Mouse (Mus musculus): ENCODE measurements around the gene Tmem255a. TPM values are rescaled to one million over a fixed set of nuclear protein-coding genes. Genes with fewer than 3 reads are reported as not detected.

Gene Tmem255a
- polyA plus RNA-seq, 1 experiment from 2014 or later: 16.2 TPM

- WGBS: 62% methylated on average over 2 of the region's 2 CpGs
- no peak overlapping the region for H3K27ac ChIP-seq (ENCODE audit: low read depth, low read length)
- no peak overlapping the region for H3K4me3 ChIP-seq (ENCODE audit: low read depth, low read length)
- H3K4me2 ChIP-seq: no peak overlapping the region
- DNase-seq (ENCODE audit: low spot score, missing footprints) (no peak), ATAC-seq (ENCODE audit: low FRiP score) (no peak)
- no peak overlapping the region for H3K9ac ChIP-seq (ENCODE audit: low read length)
- no peaks in the 10 kb centered on the region for H3K36me3 ChIP-seq (ENCODE audit: control insufficient read depth, insufficient read depth, low read length)
- H3K9me3 ChIP-seq (ENCODE audit: control insufficient read depth, low read length): no peaks in the 10 kb centered on the region
- H3K27me3 ChIP-seq (ENCODE audit: control insufficient read depth, insufficient read depth, low read length): no peaks in the 10 kb centered on the region
- no peaks in the 10 kb centered on the region for H3K4me1 ChIP-seq (ENCODE audit: control insufficient read depth, insufficient read depth, low read length)
Measured at GRCm38 (mm10) chrX:38222757-38223156, 29.5 kb downstream of the Tmem255a start.

DNA sequence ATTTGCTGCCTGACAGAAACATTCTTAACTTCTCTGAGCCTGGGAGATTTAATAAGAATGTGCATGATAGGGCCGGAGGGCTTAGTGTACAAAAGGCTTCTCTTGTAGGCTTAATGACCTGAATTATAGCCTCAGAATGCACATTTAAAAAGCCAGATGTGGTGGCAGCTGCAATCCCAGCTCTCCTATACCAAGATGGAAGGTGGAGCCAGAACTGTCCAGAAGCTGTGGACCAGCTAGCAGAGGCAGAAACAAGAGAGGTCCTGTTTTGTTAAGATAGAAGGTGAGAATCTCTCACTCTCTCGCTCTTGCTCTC, 34.6 kb downstream of the Tmem255a start:
- Histone ChIP-seq H3K4me3 (ENCODE audit: low read depth, low read length) (no peak overlapping the region), H3K9ac (ENCODE audit: low read length) (no peak overlapping the region), H3K4me2 (no peak overlapping the region), H3K27ac (ENCODE audit: low read depth, low read length) (no peak overlapping the region), H3K27me3 (ENCODE audit: control insufficient read depth, insufficient read depth, low read length) (no peaks in the 10 kb centered on the region), H3K36me3 (ENCODE audit: control insufficient read depth, insufficient read depth, low read length) (no peaks in the 10 kb centered on the region), H3K4me1 (ENCODE audit: control insufficient read depth, insufficient read depth, low read length) (no peaks in the 10 kb centered on the region), H3K9me3 (ENCODE audit: control insufficient read depth, low read length) (no peaks in the 10 kb centered on the region)
- ATAC-seq (ENCODE audit: low FRiP score) (no peak), DNase-seq (ENCODE audit: low spot score, missing footprints) (no peak)
- WGBS: 95% methylated on average over 2 of the region's 2 CpGs

DNA sequence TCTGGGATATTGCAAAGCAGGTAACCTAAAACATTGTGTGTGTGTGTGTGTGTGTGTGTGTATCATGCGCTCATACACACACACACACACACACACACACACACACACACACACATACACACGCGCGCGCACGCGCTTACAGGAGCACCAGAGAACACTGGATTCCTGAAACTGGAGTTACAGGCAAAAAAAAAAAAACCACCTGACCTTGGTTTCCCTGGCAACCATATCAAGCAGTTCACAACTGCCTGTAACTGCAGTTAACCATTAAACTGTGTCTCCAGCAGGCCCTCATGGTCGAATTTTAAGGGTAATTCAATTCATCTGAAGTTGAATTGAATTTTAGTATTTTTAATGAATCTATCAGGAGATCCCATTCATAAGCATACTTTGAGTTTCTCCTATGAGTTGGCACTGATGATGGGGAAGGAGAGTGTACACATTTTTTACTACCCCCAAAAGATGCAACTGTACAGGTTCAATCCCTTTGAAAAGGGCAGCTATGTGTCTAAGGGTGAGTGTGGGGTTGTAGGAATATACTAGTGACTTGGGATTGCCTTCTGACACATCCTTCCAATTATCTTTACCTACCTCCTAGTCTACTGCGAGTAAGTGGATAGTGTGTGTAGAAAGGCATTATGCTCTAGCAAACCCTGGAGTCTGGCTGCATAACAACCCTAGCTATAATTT, 35.1 kb downstream of the Tmem255a start:
- WGBS: 86% methylated on average over 9 of the region's 9 CpGs
- Histone ChIP-seq H3K4me3 (ENCODE audit: low read depth, low read length) (no peak overlapping the region), H3K9me3 (ENCODE audit: control insufficient read depth, low read length) (no peaks in the 10 kb centered on the region), H3K36me3 (ENCODE audit: control insufficient read depth, insufficient read depth, low read length) (no peaks in the 10 kb centered on the region), H3K9ac (ENCODE audit: low read length) (no peak overlapping the region), H3K27me3 (ENCODE audit: control insufficient read depth, insufficient read depth, low read length) (no peaks in the 10 kb centered on the region), H3K4me2 (no peak overlapping the region), H3K4me1 (ENCODE audit: control insufficient read depth, insufficient read depth, low read length) (no peaks in the 10 kb centered on the region), H3K27ac (ENCODE audit: low read depth, low read length) (no peak overlapping the region)
- ATAC-seq (ENCODE audit: low FRiP score) (no peak), DNase-seq (ENCODE audit: low spot score, missing footprints) (no peak)

- H3K9me3 ChIP-seq (ENCODE audit: control insufficient read depth, low read length): no peaks in the 10 kb centered on the region
- no peak overlapping the region for H3K4me3 ChIP-seq (ENCODE audit: low read depth, low read length)
- H3K4me2 ChIP-seq: no peak overlapping the region
- H3K27ac ChIP-seq (ENCODE audit: low read depth, low read length): no peak overlapping the region
- no peaks in the 10 kb centered on the region for H3K36me3 ChIP-seq (ENCODE audit: control insufficient read depth, insufficient read depth, low read length)
- DNase-seq (ENCODE audit: low spot score, missing footprints) (no peak), ATAC-seq (ENCODE audit: low FRiP score) (no peak)
- H3K4me1 ChIP-seq (ENCODE audit: control insufficient read depth, insufficient read depth, low read length): no peaks in the 10 kb centered on the region
- no peaks in the 10 kb centered on the region for H3K27me3 ChIP-seq (ENCODE audit: control insufficient read depth, insufficient read depth, low read length)
- 78% methylated on average over 1 of the region's 1 CpGs for WGBS
- no peak overlapping the region for H3K9ac ChIP-seq (ENCODE audit: low read length)
Measured at GRCm38 (mm10) chrX:38207392-38207791, 44.8 kb downstream of the Tmem255a start.

DNA sequence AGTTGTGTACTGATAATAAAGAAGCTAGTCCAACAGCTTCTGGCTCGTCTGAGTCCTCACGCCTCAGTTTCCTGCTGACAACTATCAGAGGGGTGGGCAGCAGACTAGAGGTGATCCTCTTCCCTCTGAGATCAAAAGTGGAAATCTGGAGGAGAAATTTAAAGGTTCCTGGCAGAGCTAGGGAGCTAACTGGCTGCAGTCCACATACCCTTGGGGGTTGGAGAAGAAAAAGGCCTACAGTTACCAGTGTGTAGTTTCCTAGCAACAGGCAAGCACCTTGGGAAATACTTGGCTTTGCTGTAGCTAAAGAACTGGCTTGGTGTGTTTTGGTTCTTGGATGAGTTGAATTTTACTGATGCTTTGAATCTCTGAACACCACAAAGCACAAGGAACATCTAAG, 50.4 kb downstream of the Tmem255a start:
- H3K4me2 ChIP-seq: no peak overlapping the region
- H3K4me1 ChIP-seq (ENCODE audit: control insufficient read depth, insufficient read depth, low read length): no peaks in the 10 kb centered on the region
- H3K27me3 ChIP-seq (ENCODE audit: control insufficient read depth, insufficient read depth, low read length): no peaks in the 10 kb centered on the region
- ATAC-seq (ENCODE audit: low FRiP score): no peak
- no peaks in the 10 kb centered on the region for H3K36me3 ChIP-seq (ENCODE audit: control insufficient read depth, insufficient read depth, low read length)
- WGBS: 80% methylated on average over 2 of the region's 2 CpGs
- H3K9ac ChIP-seq (ENCODE audit: low read length): no peak overlapping the region
- H3K4me3 ChIP-seq (ENCODE audit: low read depth, low read length): no peak overlapping the region
- no peak for DNase-seq (ENCODE audit: low spot score, missing footprints)
- H3K27ac ChIP-seq (ENCODE audit: low read depth, low read length): no peak overlapping the region
- H3K9me3 ChIP-seq (ENCODE audit: control insufficient read depth, low read length): no peaks in the 10 kb centered on the region

DNA sequence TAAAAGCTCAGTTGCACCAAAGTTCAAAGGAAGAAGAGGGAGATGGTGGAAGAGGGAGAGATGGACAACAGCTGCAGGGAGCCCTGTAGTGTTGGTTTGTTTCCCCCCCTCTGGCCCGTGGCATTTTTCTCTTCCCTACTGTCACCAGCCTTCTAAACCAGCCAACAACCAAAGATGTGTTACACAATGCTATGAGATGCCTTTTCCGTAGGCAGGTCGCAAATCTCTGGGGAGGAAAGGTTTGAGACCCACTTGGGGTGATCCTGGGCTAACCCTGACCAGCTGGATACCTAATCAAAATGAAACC, 61.8 kb downstream of the Tmem255a start:
- no peak for DNase-seq (ENCODE audit: low spot score, missing footprints)
- H3K4me2 ChIP-seq: peak overlapping the region; percentile 60
- no peak for ATAC-seq (ENCODE audit: low FRiP score)
- H3K9ac ChIP-seq (ENCODE audit: low read length): peak overlapping the region; percentile 83
- H3K27ac ChIP-seq (ENCODE audit: low read depth, low read length): no peak overlapping the region
- peak overlapping the region; percentile 65 for H3K4me3 ChIP-seq (ENCODE audit: low read depth, low read length)
- no peaks in the 10 kb centered on the region for H3K4me1 ChIP-seq (ENCODE audit: control insufficient read depth, insufficient read depth, low read length)
- no peaks in the 10 kb centered on the region for H3K36me3 ChIP-seq (ENCODE audit: control insufficient read depth, insufficient read depth, low read length)
- no peaks in the 10 kb centered on the region for H3K27me3 ChIP-seq (ENCODE audit: control insufficient read depth, insufficient read depth, low read length)
- H3K9me3 ChIP-seq (ENCODE audit: control insufficient read depth, low read length): no peaks in the 10 kb centered on the region
- 18% methylated on average over 3 of the region's 3 CpGs for WGBS

DNA sequence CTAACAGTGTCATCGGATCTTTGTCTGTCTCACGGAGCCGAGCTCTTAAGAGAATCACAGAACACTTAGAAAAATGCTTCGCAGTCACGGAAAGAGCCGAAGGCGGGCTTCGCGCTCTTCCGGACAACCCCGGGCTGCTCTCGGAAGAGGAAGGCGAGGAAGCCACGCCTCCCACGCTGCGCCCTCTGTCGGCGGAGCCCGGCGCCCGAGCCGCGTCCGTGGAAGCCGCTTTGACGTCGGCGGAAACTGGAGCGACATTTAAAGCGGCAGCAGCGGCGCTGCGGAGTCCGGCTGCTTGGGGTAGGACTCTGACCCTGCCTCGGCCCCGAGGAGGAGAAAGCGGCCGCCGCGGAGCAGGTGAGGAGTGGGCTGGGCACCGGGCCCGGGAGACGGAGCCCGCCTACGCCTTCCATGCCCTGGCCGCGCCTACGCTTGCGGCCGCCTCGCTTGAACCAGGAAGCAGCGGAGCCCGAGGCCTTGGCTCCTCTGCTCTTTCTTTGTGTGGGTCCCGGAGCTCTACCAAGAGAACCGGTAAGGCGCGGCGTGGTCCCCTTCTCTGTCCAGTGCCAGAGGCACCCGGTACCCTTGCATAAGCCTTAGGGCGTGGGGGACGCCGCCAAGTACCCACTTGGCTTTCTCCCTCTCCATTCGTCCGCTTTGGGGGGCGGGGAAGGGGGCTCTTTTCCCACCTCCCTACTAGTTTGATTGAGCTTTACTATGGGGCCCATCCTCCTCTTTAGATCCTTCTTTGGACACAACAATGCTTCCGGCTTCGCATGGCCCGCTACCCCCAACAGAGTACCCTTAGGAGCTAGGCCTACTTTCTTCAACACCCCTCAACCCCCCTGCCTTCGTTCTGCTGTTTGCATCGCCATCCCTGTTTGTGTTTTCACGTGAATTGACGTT, 62.4 kb downstream of the Tmem255a start, which contains the start of gene Zbtb33:
TSS of gene Zbtb33 (plus strand) at position 242 of the 906 bp plus-strand sequence.
- no peaks in the 10 kb centered on the region for H3K4me1 ChIP-seq (ENCODE audit: control insufficient read depth, insufficient read depth, low read length)
- peak within 1 kb of the TSS; percentile 65 for H3K4me3 ChIP-seq (ENCODE audit: low read depth, low read length)
- peak; percentile 96 for ATAC-seq (ENCODE audit: low FRiP score)
- H3K36me3 ChIP-seq (ENCODE audit: control insufficient read depth, insufficient read depth, low read length): no peaks in the 10 kb centered on the region
- no peaks in the 10 kb centered on the region for H3K9me3 ChIP-seq (ENCODE audit: control insufficient read depth, low read length)
- DNase-seq (ENCODE audit: low spot score, missing footprints): peak; percentile 99
- 21% methylated on average over 70 of the region's 72 CpGs for WGBS
- H3K27ac ChIP-seq (ENCODE audit: low read depth, low read length): peak within 1 kb of the TSS; percentile 72
- no peaks in the 10 kb centered on the region for H3K27me3 ChIP-seq (ENCODE audit: control insufficient read depth, insufficient read depth, low read length)
- H3K9ac ChIP-seq (ENCODE audit: low read length): peak within 1 kb of the TSS; percentile 83
- H3K4me2 ChIP-seq: peak within 1 kb of the TSS; percentile 60

- Histone ChIP-seq H3K27me3 (ENCODE audit: control insufficient read depth, insufficient read depth, low read length) (no peaks in the 10 kb centered on the region), H3K4me2 (no peak overlapping the region), H3K4me3 (ENCODE audit: low read depth, low read length) (no peak overlapping the region), H3K27ac (ENCODE audit: low read depth, low read length) (no peak overlapping the region), H3K4me1 (ENCODE audit: control insufficient read depth, insufficient read depth, low read length) (no peaks in the 10 kb centered on the region), H3K36me3 (ENCODE audit: control insufficient read depth, insufficient read depth, low read length) (no peaks in the 10 kb centered on the region), H3K9me3 (ENCODE audit: control insufficient read depth, low read length) (no peaks in the 10 kb centered on the region), H3K9ac (ENCODE audit: low read length) (no peak overlapping the region)
- WGBS: 36% methylated on average over 2 of the region's 2 CpGs
- no peak for DNase-seq (ENCODE audit: low spot score, missing footprints)
- ATAC-seq (ENCODE audit: low FRiP score): no peak
Measured at GRCm38 (mm10) chrX:38185520-38185919, 66.7 kb downstream of the Tmem255a start.

GRCm38 (mm10) chrX:38181608-38182258, 70.5 kb downstream of the Tmem255a start:
- no peak overlapping the region for H3K4me2 ChIP-seq
- H3K4me3 ChIP-seq (ENCODE audit: low read depth, low read length): no peak overlapping the region
- no peaks in the 10 kb centered on the region for H3K36me3 ChIP-seq (ENCODE audit: control insufficient read depth, insufficient read depth, low read length)
- 17% methylated on average over 6 of the region's 15 CpGs for WGBS
- ATAC-seq (ENCODE audit: low FRiP score) (peak; percentile 82), DNase-seq (ENCODE audit: low spot score, missing footprints) (peak; percentile 92)
- no peak overlapping the region for H3K27ac ChIP-seq (ENCODE audit: low read depth, low read length)
- H3K9me3 ChIP-seq (ENCODE audit: control insufficient read depth, low read length): no peaks in the 10 kb centered on the region
- no peak overlapping the region for H3K9ac ChIP-seq (ENCODE audit: low read length)
- H3K4me1 ChIP-seq (ENCODE audit: control insufficient read depth, insufficient read depth, low read length): no peaks in the 10 kb centered on the region
- no peaks in the 10 kb centered on the region for H3K27me3 ChIP-seq (ENCODE audit: control insufficient read depth, insufficient read depth, low read length)

Measured in midbrain, embryonic 11.5 days (tissue).